Mouse (Mus musculus) hindbrain, embryonic 10.5 days (tissue): Measurements from ENCODE around the gene Nkapd1. TPM values are rescaled to one million over a fixed set of nuclear protein-coding genes. Genes with fewer than 3 reads are reported as not detected.
A peak's percentile ranks its signal among the peaks of the same experiment; 100 is the strongest.
"Not testable (repeated sequence)": the region's sequence is repeated elsewhere in the genome, so short reads cannot be mapped to it uniquely, and the experiment has no call there.

ENCODE experiments used
- DNase-seq: peaks from one replicate; pipeline ENCODE4 v3.0.0-alpha.2; 2017; ENCODE audit warnings: low spot score
- H3K27ac ChIP-seq: fragments of 300-500 bp; sonication (generic); 2 replicates; pipeline ENCODE4 v1.5.1; 2016; ENCODE audit warnings: mild to moderate bottlenecking, moderate library complexity
- H3K27me3 ChIP-seq: fragments of 300-500 bp; sonication (generic); 2 replicates; pipeline ENCODE4 v1.6.1; 2016; ENCODE audit warnings: mild to moderate bottlenecking; ENCODE audit not compliant: poor library complexity, insufficient read depth, severe bottlenecking
- H3K36me3 ChIP-seq: fragments of 300-500 bp; sonication (generic); 2 replicates; pipeline ENCODE4 v1.6.1; 2016; ENCODE audit warnings: mild to moderate bottlenecking, moderate library complexity
- H3K4me1 ChIP-seq: fragments of 300-500 bp; sonication (generic); replicated peaks from 2 replicates; pipeline ENCODE4 v1.6.1; 2016; ENCODE audit warnings: mild to moderate bottlenecking
- H3K4me3 ChIP-seq: fragments of 300-500 bp; sonication (generic); 2 replicates; pipeline ENCODE4 v1.5.1; 2016; ENCODE audit warnings: mild to moderate bottlenecking, moderate library complexity
- H3K9me3 ChIP-seq: fragments of 300-500 bp; sonication (generic); 2 replicates; pipeline ENCODE4 v1.6.1; 2016; ENCODE audit warnings: mild to moderate bottlenecking, moderate library complexity
- WGBS: fragments of 180-500 bp; shearing (Covaris S2); methylation state at CpG from one replicate; pipeline ENCODE4 v1.1.7; 2016; 5-methylcytosine and 5-hydroxymethylcytosine counted together
- polyA plus RNA-seq: library from polyadenylated mRNA; unstranded; fragments of >200 nt; fragmentation: Nextera tagmentation; extraction: Ambion mirVana; gene quantifications from 2 replicates; pipeline ENCODE4 v1.2.1, GENCODE M21; 2016

Nkapd1 gene
- polyA plus RNA-seq, 1 experiment from 2014 or later: 19.0 TPM

GRCm38 (mm10) chr9:50630903-50631302, 13.6 kb upstream of the Nkapd1 start:
- not testable (repeated sequence) for H3K27ac ChIP-seq, DNase-seq, H3K4me3 ChIP-seq, H3K9me3 ChIP-seq, H3K27me3 ChIP-seq, H3K4me1 ChIP-seq
- 89% methylated on average over 6 of the region's 8 CpGs for WGBS
- H3K36me3 ChIP-seq: peaks cover 42% of the 10 kb centered on the region

DNA sequence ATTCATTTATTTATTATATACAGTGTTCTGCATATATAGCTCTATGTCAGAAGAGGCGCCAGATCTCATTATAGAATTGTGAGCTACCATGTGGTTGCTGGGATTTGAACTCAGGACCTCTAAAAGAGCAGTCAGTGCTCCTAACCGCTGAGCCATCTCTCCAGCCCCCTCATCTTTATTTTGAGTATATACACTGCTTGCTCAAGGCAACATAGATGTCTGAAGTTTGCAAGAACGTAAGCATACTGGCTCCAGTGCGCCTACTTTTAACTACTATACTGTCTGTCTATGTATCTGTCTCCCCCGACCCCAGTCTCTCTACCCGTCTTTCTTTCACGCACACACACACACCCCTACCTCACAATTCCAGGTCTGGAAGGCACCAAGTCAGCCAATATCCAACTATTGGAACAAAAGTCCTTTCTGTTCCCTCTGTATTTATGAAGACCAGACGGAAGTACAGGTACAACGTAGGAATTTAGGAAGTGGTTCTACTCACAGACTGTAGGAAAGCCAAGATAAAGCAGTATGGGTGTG, 598 bp upstream of the Nkapd1 start:
- peaks cover 25% of the 10 kb centered on the region for H3K36me3 ChIP-seq
- H3K4me3 ChIP-seq: peak overlapping the region; percentile 84
- peaks cover 19% of the 10 kb centered on the region for H3K4me1 ChIP-seq
- 65% methylated on average over 9 of the region's 9 CpGs for WGBS
- no peaks in the 10 kb centered on the region for H3K9me3 ChIP-seq
- no peaks in the 10 kb centered on the region for H3K27me3 ChIP-seq
- no peak for DNase-seq
- no peak overlapping the region for H3K27ac ChIP-seq

DNA sequence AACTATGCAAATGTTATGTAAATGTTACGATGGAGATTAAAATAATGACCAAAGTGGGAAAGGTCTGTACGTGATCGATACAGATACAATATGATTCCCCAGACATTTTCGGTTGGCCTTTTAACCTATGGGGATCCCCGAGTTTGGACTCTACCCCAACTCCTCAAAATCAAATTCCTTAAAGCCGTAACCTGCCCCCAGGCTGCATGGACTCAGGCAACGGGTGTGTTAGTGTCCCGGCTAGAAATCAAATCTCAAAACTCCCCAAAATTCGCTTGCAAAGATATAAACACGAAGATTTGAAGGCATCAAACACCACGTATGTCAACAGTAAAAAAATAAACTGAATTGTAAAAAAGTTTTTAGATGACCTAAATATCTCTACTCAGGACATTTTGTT, 1.1 kb downstream of the Nkapd1 start:
- no peak for DNase-seq
- WGBS: 43% methylated on average over 11 of the region's 11 CpGs
- Histone ChIP-seq H3K4me1 (peaks cover 19% of the 10 kb centered on the region), H3K36me3 (peaks cover 40% of the 10 kb centered on the region), H3K27ac (peak overlapping the region; percentile 97), H3K27me3 (no peaks in the 10 kb centered on the region), H3K9me3 (no peaks in the 10 kb centered on the region), H3K4me3 (peak overlapping the region; percentile 84)

DNA sequence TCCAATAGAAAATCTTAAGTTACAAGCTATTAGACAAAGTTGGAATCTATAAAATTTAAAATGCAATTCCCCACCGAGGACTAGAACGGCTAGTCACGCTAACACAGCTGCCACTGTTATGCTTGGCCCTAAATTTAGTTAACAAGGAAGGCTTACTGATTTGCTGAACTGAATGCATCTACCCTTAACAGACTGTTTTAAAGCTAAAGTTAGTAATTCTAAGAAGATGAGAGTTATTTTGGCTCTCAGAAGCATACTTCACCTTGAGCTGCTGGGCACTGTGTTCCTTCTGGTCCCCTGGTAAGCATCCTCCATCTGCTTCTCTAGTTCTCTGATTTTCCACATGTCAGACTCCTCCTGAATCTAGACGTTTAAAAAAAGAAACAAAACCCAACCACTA, 5.1 kb downstream of the Nkapd1 start:
- Histone ChIP-seq H3K27ac (no peak overlapping the region), H3K4me1 (peaks cover 15% of the 10 kb centered on the region), H3K4me3 (no peak overlapping the region), H3K9me3 (no peaks in the 10 kb centered on the region), H3K36me3 (peaks cover 81% of the 10 kb centered on the region), H3K27me3 (no peaks in the 10 kb centered on the region)
- 91% methylated on average over 4 of the region's 4 CpGs for whole genome bisulfite sequencing
- no peak for DNase-seq

GRCm38 (mm10) chr9:50604338-50604737, 12.9 kb downstream of the Nkapd1 start:
- peaks cover 27% of the 10 kb centered on the region for H3K4me1 ChIP-seq
- H3K36me3 ChIP-seq: peaks cover 60% of the 10 kb centered on the region
- no peaks in the 10 kb centered on the region for H3K27me3 ChIP-seq
- H3K27ac ChIP-seq: peak overlapping the region; percentile 96
- H3K4me3 ChIP-seq: peak overlapping the region; percentile 91
- DNase-seq: no peak
- no peaks in the 10 kb centered on the region for H3K9me3 ChIP-seq
- WGBS: 5% methylated on average over 6 of the region's 6 CpGs

GRCm38 (mm10) chr9:50603998-50604324, 13.3 kb downstream of the Nkapd1 start:
- WGBS: under 1% methylated on average over 24 of the region's 24 CpGs

DNA sequence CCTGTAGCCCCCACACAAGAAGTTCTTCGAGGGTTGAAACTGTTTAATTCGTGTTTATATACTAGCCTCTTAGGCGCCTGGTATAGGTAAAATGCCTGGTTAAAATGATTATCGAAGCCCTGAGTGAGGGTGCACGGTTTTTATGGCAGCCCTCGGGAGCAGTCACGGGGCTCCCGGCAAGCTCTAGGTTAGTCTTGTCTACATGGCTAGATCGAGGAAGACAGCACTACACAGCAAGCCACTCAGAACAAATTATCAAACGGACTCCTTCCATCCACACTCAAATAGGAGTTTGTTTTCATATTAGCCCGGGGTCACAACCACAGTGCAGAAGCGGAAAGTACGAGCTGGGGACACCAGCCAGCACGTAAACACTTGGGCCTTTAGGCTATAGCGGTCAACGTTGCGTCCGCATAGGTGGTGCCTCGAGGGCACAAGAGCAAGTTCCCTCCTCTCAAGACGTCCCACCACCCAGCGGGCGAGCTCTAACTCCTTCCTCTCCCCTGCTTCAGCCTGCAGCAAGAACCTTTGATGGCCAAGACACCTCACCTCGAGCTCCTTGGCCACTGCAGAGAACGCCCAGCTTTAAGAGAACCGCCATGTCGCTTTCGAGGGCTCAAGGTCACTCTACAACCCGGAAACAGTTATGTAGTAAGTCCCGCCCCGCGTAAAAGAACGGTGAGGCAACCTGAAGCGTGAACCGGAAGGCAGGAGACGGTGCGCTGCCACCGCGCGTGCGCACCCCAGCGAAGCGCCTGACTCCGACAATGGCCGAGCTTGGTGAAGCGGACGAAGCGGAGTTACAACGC, 13.9 kb downstream of the Nkapd1 start, which contains the start of the genes Sdhd and Timm8b:
Gene Sdhd, minus strand, starts transcription at position 624 of the 809 bp plus-strand sequence.
Gene Timm8b, plus strand, starts transcription at position 722 of the 809 bp plus-strand sequence.
- Histone ChIP-seq H3K9me3 (no peaks in the 10 kb centered on the region), H3K36me3 (peaks cover 60% of the 10 kb centered on the region), H3K27me3 (no peaks in the 10 kb centered on the region), H3K4me3 (peak within 1 kb of the TSS; percentile 91), H3K27ac (peak within 1 kb of the TSS; percentile 96), H3K4me1 (peaks cover 27% of the 10 kb centered on the region)
- peak; percentile 94 for DNase-seq
- 1% methylated on average over 48 of the region's 48 CpGs for WGBS

More at GRCm38 (mm10) chr9:50603998-50604324, 13.3 kb downstream of the Nkapd1 start:
- peaks cover 60% of the 10 kb centered on the region for H3K36me3 ChIP-seq
- H3K9me3 ChIP-seq: no peaks in the 10 kb centered on the region
- peak overlapping the region; percentile 96 for H3K27ac ChIP-seq
- H3K27me3 ChIP-seq: no peaks in the 10 kb centered on the region
- peaks cover 27% of the 10 kb centered on the region for H3K4me1 ChIP-seq
- H3K4me3 ChIP-seq: peak overlapping the region; percentile 91
- DNase-seq: no peak

DNA sequence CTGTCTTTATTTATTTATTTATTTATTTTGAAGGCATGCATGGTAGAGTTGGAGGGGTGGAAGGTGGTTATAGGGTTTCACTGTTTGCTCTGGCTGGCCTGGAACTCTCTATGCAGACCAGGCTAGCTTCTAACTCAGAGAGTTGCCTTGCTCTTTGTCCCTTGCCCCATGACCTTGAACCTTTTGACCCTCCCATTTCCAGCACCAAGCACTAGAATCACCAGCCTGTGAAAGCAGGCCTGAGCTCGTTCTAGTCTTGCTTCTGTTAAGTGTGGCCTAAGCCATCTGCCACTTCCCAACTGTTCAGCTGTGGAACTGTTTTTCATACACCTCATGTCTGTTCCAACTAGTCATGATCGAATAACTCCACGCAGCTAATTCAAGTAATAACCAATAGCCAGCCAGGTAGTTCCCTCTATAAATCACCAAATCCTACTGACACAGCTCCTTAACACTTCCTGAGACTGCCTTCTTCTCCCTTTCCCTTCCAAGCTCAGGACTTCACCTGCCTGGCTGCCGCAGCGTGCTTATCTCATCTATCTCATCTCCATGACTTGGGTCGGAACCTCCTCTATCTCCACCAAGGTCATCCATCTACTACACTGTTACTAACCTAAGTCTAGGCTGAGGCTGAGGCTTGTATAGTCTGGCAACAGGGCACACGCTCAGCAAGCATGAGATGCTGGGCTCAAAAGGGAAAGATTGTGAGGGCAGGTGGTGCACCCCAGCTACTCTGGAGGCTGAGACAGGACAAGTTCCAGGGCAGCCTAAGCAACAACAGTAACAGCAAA, 15.0 kb downstream of the Nkapd1 start:
- Histone ChIP-seq H3K27ac (0 out of 2 replicates have a peak overlapping the region, but pooled peaks have one; percentile 16), H3K4me1 (peaks cover 27% of the 10 kb centered on the region), H3K9me3 (no peaks in the 10 kb centered on the region), H3K4me3 (peak overlapping the region; percentile 91), H3K36me3 (peaks cover 60% of the 10 kb centered on the region), H3K27me3 (no peaks in the 10 kb centered on the region)
- no peak for DNase-seq
- 90% methylated on average over 7 of the region's 7 CpGs for WGBS

DNA sequence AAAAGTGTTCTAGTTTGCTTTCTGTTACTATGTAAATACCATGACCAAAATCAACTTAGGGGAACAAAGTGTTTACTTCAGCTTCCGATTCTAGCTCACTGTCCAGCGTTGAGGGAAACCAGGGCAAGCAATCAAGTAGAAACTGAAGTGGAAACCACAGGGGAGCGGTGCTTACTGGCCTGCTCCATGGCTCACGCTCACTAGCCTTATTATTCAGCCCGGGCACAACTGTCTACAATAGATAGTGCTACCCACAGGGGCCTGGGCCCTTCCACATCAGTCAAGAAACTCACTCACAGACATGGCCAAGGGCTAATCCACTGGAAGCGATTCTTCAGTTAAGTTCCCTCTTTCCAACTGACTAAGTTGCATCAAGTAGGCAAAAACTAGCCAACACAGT, 15.7 kb downstream of the Nkapd1 start:
- no peaks in the 10 kb centered on the region for H3K27me3 ChIP-seq
- WGBS: 90% methylated on average over 6 of the region's 6 CpGs

DNA sequence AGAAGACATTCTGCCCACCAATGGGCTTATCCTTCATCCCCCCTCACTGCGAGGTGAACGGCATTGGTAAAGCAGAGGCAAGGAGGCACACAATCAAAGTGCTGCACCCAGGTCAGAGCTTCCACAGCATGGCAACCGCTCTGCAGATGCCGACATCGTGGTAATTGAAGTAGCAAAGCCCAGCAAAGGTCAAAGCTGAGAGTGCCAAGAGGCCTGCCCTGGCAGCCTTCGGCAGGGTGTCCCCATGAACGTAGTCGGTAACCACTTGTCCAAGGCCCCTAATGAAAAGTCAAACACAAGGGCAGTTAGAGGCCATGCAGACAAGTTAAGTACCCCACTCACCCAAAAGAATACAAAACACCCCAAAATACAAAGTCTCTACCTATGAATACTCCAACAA, 20.3 kb downstream of the Nkapd1 start:
- no peak for DNase-seq
- 93% methylated on average over 8 of the region's 8 CpGs for WGBS
- Histone ChIP-seq H3K27ac (no peak overlapping the region), H3K36me3 (peaks cover 66% of the 10 kb centered on the region), H3K4me1 (peaks cover 6% of the 10 kb centered on the region), H3K4me3 (no peak overlapping the region), H3K9me3 (no peaks in the 10 kb centered on the region), H3K27me3 (no peaks in the 10 kb centered on the region)

More for the DNA sequence above, 15.7 kb downstream of the Nkapd1 start:
- no peak for DNase-seq
- Histone ChIP-seq H3K36me3 (peaks cover 60% of the 10 kb centered on the region), H3K4me3 (no peak overlapping the region), H3K27ac (no peak overlapping the region), H3K9me3 (no peaks in the 10 kb centered on the region), H3K4me1 (peaks cover 27% of the 10 kb centered on the region)

- WGBS: 83% methylated on average over 12 of the region's 12 CpGs
- Histone ChIP-seq H3K27me3 (no peaks in the 10 kb centered on the region), H3K4me3 (no peak overlapping the region), H3K27ac (no peak overlapping the region), H3K36me3 (peaks cover 55% of the 10 kb centered on the region), H3K9me3 (no peaks in the 10 kb centered on the region), H3K4me1 (no peaks in the 10 kb centered on the region)
- DNase-seq: no peak
Measured at GRCm38 (mm10) chr9:50594794-50595417, 22.4 kb downstream of the Nkapd1 start.

DNA sequence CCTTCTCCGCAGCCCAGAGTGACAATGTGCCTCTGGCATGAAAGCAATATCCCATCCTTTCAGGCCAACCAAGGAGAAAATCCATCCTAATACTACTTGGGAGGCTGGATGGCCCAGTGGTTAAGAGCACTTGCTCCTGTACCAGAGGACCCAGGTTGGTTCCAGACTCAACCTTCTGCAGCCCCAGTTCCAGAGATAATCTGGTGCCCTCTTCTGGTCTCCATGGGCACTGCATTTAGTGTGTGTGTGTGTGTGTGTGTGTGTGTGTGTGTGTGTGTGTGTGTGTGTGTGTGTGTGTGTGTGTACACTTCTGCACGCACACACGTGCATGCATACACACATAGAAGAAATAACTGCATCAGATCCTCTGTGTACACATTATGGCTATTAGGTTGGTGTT, 23.7 kb downstream of the Nkapd1 start:
- H3K9me3 ChIP-seq: no peaks in the 10 kb centered on the region
- DNase-seq: peak; percentile 22
- no peaks in the 10 kb centered on the region for H3K4me1 ChIP-seq
- no peaks in the 10 kb centered on the region for H3K27me3 ChIP-seq
- 78% methylated on average over 3 of the region's 3 CpGs for WGBS
- H3K27ac ChIP-seq: no peak overlapping the region
- peaks cover 41% of the 10 kb centered on the region for H3K36me3 ChIP-seq
- H3K4me3 ChIP-seq: no peak overlapping the region
